Mouse (Mus musculus) heart, embryonic 12.5 days (tissue): ENCODE data around the gene Sqstm1. TPM values are rescaled to one million over a fixed set of nuclear protein-coding genes. Genes with fewer than 3 reads are reported as not detected.

Experiments used
- ATAC-seq: fragments of 200-750 bp; cut with Nextera tagmentation; 2 replicates; pipeline ENCODE4 v1.8.0; 2017; ENCODE audit warnings: moderate TSS enrichment, moderate library complexity; ENCODE audit not compliant: insufficient number of reproducible peaks, low FRiP score
- H3K27ac ChIP-seq: fragments of 300-500 bp; sonication (generic); 2 replicates; pipeline ENCODE4 v1.5.1; 2016; ENCODE audit warnings: mild to moderate bottlenecking, moderate library complexity; ENCODE audit not compliant: poor library complexity, severe bottlenecking
- H3K27me3 ChIP-seq: fragments of 300-500 bp; sonication (generic); replicated peaks from 2 replicates; pipeline ENCODE4 v1.6.1; 2016; ENCODE audit warnings: mild to moderate bottlenecking, moderate library complexity
- H3K36me3 ChIP-seq: fragments of 300-500 bp; sonication (generic); 2 replicates; pipeline ENCODE4 v1.6.1; 2016; ENCODE audit warnings: mild to moderate bottlenecking, moderate library complexity
- H3K4me1 ChIP-seq: fragments of 300-500 bp; sonication (generic); replicated peaks from 2 replicates; pipeline ENCODE4 v1.6.1; 2016; ENCODE audit warnings: mild to moderate bottlenecking
- H3K4me2 ChIP-seq: fragments of 300-500 bp; sonication (generic); 2 replicates; pipeline ENCODE4 v1.6.1; 2016; ENCODE audit warnings: mild to moderate bottlenecking, moderate library complexity
- H3K4me3 ChIP-seq: fragments of 300-500 bp; sonication (generic); 2 replicates; pipeline ENCODE4 v1.5.1; 2016; ENCODE audit warnings: mild to moderate bottlenecking
- H3K9ac ChIP-seq: fragments of 300-500 bp; sonication (generic); 2 replicates; pipeline ENCODE4 v1.6.1; 2016; ENCODE audit warnings: mild to moderate bottlenecking, moderate library complexity
- H3K9me3 ChIP-seq: fragments of 300-500 bp; sonication (generic); replicated peaks from 2 replicates; pipeline ENCODE4 v1.6.1; 2016; ENCODE audit warnings: mild to moderate bottlenecking, moderate library complexity
- WGBS: fragments of 180-500 bp; shearing (Covaris S2); methylation state at CpG from one replicate; pipeline ENCODE4 v1.1.7; 2016; 5-methylcytosine and 5-hydroxymethylcytosine counted together
- polyA plus RNA-seq: library from polyadenylated mRNA; unstranded; fragments of >200 nt; fragmentation: Nextera tagmentation; extraction: Ambion mirVana; gene quantifications from 2 replicates; pipeline ENCODE4 v1.2.1, GENCODE M21; 2016

The Sqstm1 gene
- polyA plus RNA-seq, 1 experiment from 2014 or later: 209 TPM

DNA sequence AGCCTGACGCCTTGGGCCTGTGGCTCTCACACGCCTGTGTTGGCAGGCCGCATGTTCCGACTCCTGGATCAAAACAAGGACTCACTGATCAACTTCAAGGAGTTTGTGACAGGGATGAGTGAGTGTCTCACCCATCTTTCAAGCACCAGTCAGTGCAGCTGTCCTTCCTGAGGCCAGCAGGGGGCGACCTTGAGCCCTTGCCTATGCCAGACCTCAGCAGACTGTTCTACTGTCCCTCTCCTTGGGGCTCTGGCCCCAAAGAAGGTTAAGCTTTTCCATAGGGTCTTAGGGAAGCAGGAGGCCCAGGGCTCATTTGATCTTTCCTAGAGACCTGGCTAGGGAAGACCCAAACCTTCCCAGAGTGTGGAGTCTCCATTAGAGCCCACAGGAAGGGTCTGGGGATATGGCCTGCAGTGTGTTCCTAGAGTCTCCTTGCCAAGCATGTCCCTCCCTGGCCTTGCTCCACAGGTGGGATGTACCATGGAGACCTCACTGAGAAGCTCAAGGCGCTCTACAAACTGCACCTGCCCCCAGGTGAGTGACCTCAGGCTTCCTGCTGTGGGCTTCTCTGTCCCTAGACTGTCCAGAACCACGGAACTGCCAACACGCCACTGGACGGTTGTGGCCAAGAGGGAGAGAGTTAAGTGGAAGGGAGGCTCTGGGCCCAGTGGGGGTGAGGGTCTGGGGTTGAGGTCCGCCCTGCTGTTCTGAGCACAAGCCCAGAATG lies 48.9 kb downstream of the Sqstm1 start:
- H3K4me3 ChIP-seq: no peak overlapping the region
- ATAC-seq: no peak
- WGBS: 62% methylated on average over 10 of the region's 10 CpGs
- H3K9ac ChIP-seq: no peak overlapping the region
- peaks cover 4% of the 10 kb centered on the region; the same call in 1 of the 2 replicates for H3K4me1 ChIP-seq
- peaks cover 79% of the 10 kb centered on the region for H3K36me3 ChIP-seq
- no peak overlapping the region for H3K27ac ChIP-seq
- no peaks in the 10 kb centered on the region for H3K27me3 ChIP-seq
- no peaks in the 10 kb centered on the region for H3K9me3 ChIP-seq
- no peak overlapping the region for H3K4me2 ChIP-seq

DNA sequence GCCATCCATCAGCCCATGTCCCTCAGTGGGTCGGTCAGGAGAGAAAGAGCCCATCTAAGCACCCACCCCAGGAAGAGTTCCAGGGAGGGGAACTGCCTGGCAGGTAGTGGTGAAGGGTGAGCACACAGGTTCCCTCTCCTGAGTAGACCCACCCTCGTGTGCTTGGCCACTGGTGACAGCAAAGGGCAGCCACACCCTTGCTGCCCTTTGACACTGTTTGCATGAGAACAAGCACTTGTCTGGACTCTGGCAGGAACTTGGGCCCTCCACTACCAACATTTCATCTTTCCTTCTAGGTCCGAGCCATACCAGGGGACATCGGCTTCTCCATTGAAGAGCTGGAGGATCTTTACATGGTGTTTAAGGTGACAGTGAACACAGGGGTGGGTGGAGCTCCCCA lies 51.3 kb downstream of the Sqstm1 start:
- Histone ChIP-seq H3K36me3 (peaks cover 92% of the 10 kb centered on the region), H3K27me3 (no peaks in the 10 kb centered on the region), H3K27ac (no peak overlapping the region), H3K4me2 (no peak overlapping the region), H3K4me1 (peaks cover 4% of the 10 kb centered on the region; the same call in 1 of the 2 replicates), H3K9ac (no peak overlapping the region), H3K4me3 (no peak overlapping the region), H3K9me3 (no peaks in the 10 kb centered on the region)
- no peak for ATAC-seq
- 83% methylated on average over 4 of the region's 4 CpGs for WGBS

DNA sequence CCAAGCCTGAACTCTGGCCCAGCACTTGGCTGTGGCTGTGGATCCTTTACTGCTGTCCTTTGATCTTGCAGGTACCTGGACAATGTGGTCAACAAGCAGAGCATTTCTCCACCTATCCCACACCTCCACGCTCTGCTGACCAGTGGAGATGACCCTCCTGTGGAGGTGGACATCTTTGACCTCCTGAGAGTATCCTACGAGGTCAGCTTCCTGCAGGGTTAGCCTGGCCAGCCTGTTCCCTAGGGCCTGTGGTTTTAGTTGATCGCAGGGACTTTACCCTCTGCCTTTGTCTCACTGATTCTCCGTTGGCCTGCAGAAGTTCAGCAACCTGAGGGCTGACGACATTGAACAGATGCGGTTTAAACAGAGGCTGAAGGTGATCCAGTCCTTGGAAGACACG lies 52.3 kb downstream of the Sqstm1 start:
- ATAC-seq: no peak
- H3K4me1 ChIP-seq: peaks cover 4% of the 10 kb centered on the region; the same call in 1 of the 2 replicates
- H3K27ac ChIP-seq: no peak overlapping the region
- peaks cover 90% of the 10 kb centered on the region for H3K36me3 ChIP-seq
- H3K9me3 ChIP-seq: no peaks in the 10 kb centered on the region
- no peak overlapping the region for H3K9ac ChIP-seq
- H3K4me3 ChIP-seq: no peak overlapping the region
- 91% methylated on average over 7 of the region's 7 CpGs for WGBS
- H3K4me2 ChIP-seq: no peak overlapping the region
- H3K27me3 ChIP-seq: no peaks in the 10 kb centered on the region

DNA sequence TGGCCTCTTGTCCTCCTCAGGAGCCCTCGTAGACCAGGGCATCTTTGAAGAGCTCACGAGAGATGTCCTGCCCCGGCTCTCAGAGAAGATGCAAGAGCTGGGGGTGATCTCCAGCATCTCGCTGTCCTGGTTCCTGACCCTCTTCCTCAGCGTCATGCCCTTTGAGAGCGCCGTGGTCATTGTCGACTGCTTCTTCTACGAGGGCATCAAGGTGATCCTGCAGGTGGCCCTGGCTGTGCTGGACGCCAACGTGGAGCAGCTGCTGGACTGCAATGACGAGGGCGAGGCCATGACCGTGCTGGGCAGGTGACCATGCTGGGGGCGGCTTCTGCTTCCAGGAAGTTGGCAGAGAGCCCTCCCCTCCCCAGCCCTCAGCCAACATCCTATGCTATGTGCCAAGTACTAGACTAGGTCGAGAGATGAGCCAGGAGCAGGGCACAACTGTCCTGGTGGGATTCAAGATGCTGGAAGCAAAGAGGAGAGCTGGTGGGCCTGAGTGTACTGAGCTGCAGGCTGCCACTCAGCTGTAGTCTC lies 53.8 kb downstream of the Sqstm1 start:
- ATAC-seq: no peak
- Histone ChIP-seq H3K27me3 (no peaks in the 10 kb centered on the region), H3K4me2 (no peak overlapping the region), H3K36me3 (peaks cover 91% of the 10 kb centered on the region), H3K9me3 (no peaks in the 10 kb centered on the region), H3K4me1 (peaks cover under 1% of the 10 kb centered on the region; the same call in 1 of the 2 replicates), H3K9ac (no peak overlapping the region), H3K27ac (no peak overlapping the region), H3K4me3 (no peak overlapping the region)
- 90% methylated on average over 16 of the region's 16 CpGs for WGBS

GRCm38 (mm10) chr11:50155785-50156184 lies 54.8 kb downstream of the Sqstm1 start:
- H3K36me3 ChIP-seq: peaks cover 92% of the 10 kb centered on the region
- H3K27ac ChIP-seq: no peak overlapping the region
- H3K4me2 ChIP-seq: no peak overlapping the region
- no peak overlapping the region for H3K4me3 ChIP-seq
- H3K9me3 ChIP-seq: no peaks in the 10 kb centered on the region
- ATAC-seq: no peak
- H3K9ac ChIP-seq: no peak overlapping the region
- H3K27me3 ChIP-seq: no peaks in the 10 kb centered on the region
- 85% methylated on average over 2 of the region's 2 CpGs for WGBS
- no peaks in the 10 kb centered on the region for H3K4me1 ChIP-seq

DNA sequence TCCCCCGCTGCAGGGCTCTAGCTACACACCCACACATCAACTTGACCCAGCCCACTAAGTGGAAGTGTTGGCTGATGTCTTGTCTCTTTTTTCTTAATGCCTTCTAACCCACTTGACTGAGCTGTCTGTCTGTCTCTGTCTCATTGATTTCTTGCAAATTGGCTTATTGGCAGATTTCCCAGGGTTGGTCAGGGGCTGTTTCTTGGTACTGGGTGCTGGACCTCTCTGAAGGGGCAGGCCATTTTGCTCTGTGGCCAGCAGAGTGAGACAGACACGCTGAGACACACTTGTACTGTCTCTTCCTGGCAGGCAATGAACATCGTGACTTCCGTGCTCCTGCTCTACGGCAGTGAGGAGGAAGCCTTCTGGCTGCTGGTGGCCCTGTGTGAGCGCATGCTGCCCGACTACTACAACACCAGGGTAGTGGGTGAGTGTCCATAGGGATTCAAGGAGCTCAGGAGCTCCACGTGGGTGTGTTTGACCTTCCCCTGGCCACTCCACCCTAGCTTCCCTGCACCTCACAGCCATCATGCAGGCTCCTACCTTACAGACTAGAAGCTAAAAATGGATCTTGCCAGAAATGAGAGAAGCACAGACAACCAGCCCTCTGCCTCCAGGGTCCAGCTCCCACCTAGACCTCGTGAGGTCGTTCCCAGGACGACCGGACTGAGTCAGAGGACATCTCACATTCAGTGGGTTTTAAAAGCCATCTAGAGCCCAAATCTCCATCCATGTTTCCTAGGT lies 55.7 kb downstream of the Sqstm1 start:
- WGBS: 81% methylated on average over 12 of the region's 12 CpGs
- Histone ChIP-seq H3K27me3 (no peaks in the 10 kb centered on the region), H3K4me1 (no peaks in the 10 kb centered on the region), H3K4me2 (no peak overlapping the region), H3K9me3 (no peaks in the 10 kb centered on the region), H3K27ac (no peak overlapping the region), H3K36me3 (peaks cover 96% of the 10 kb centered on the region), H3K4me3 (no peak overlapping the region), H3K9ac (no peak overlapping the region)
- no peak for ATAC-seq

DNA sequence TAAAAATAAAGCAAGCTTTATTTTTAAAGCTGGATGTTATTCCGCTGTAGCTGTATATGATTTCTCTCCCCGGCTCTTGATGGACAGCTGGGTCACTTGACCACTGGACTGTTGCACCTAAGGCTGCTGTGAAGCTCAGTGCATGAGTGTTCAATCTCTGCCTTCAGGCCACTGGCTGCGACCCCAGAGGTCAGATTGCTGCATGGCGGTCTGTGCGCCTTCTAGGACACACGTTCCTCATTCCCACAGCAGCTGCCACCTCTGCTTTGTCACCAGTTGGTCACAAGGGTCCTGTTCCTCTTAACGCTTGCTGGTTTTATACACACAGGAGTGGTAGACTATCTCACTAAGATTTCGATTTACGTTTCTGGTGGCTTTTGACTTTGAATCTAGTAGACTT lies 56.5 kb downstream of the Sqstm1 start:
- H3K9ac ChIP-seq: no peak overlapping the region
- no peak overlapping the region for H3K4me3 ChIP-seq
- no peaks in the 10 kb centered on the region for H3K27me3 ChIP-seq
- H3K9me3 ChIP-seq: no peaks in the 10 kb centered on the region
- peaks cover 96% of the 10 kb centered on the region for H3K36me3 ChIP-seq
- H3K4me1 ChIP-seq: no peaks in the 10 kb centered on the region
- H3K4me2 ChIP-seq: no peak overlapping the region
- ATAC-seq: no peak
- no peak overlapping the region for H3K27ac ChIP-seq
- WGBS: 75% methylated on average over 9 of the region's 9 CpGs

- H3K4me1 ChIP-seq: peaks cover 13% of the 10 kb centered on the region
- peaks cover 87% of the 10 kb centered on the region for H3K36me3 ChIP-seq
- WGBS: 79% methylated on average over 3 of the region's 3 CpGs
- no peaks in the 10 kb centered on the region for H3K27me3 ChIP-seq
- H3K9ac ChIP-seq: no peak overlapping the region
- ATAC-seq: no peak
- no peak overlapping the region for H3K27ac ChIP-seq
- H3K4me2 ChIP-seq: no peak overlapping the region
- no peaks in the 10 kb centered on the region for H3K9me3 ChIP-seq
- no peak overlapping the region for H3K4me3 ChIP-seq
Observed at GRCm38 (mm10) chr11:50151374-50151773, 59.3 kb downstream of the Sqstm1 start.

DNA sequence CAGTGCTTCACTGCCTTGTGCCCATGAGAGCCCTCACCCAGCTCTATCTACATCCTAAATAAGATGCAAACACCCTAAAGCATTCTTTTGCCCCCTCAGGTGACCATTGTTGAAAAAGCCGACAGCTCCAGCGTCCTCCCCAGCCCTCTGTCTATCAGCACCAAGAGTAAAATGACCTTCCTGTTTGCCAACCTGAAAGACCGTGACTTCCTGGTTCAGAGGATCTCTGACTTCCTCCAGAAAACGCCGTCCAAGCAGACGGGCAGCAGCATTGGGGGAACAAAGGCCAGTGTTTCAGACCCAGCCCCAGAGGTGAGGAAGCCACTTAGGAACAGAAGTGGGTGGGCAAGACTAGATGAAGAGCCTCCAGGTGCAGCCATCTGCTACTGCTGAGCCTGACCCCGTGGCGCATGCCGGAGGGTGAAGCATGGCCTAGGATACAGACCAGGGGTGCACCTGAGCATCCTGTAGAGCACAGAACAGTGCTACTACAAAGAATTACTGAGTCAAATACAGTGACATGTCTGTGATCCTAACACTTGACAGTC lies 61.0 kb downstream of the Sqstm1 start:
- Histone ChIP-seq H3K27ac (no peak overlapping the region), H3K4me3 (no peak overlapping the region), H3K4me1 (peaks cover 13% of the 10 kb centered on the region), H3K27me3 (no peaks in the 10 kb centered on the region), H3K36me3 (peaks cover 89% of the 10 kb centered on the region), H3K9me3 (no peaks in the 10 kb centered on the region), H3K4me2 (no peak overlapping the region), H3K9ac (no peak overlapping the region)
- ATAC-seq: no peak
- 77% methylated on average over 9 of the region's 9 CpGs for WGBS
